Mouse (Mus musculus) testis, postnatal 10 days (tissue): Measurements from ENCODE around the gene Olfr582.

Experiments used
- DNase-seq: peaks from one replicate; pipeline ENCODE4 v3.0.0; 2021; ENCODE audit warnings: low spot score

The Olfr582 gene

DNA sequence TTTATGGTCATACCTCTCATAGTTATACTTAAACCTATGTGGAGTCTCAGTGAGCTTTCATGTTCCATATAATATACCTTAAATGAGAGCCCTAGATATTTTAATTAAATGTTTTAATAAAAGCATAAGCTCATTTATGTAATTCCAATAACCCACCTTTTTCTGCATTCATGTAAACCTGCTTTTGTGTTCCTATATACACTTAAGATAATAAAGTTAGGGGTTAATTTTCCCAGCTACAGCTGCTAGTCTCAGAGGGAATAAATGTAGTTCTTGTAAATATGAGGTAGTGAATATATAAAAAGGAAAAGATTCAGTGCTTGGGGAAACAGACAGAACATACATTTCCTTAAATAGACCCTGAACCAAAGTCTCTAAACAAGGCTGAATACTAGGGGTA lies at the start of gene Olfr582:
TSS of gene Olfr582 (plus strand) at position 301 of the 400 bp plus-strand sequence.
- no peak for DNase-seq

GRCm38 (mm10) chr7:102989224-102989623 lies 48.6 kb upstream of the Olfr582 start, which contains the start of gene Olfr578:
TSS of gene Olfr578 (minus strand) at chr7:102989324.
- DNase-seq = no peak

DNA sequence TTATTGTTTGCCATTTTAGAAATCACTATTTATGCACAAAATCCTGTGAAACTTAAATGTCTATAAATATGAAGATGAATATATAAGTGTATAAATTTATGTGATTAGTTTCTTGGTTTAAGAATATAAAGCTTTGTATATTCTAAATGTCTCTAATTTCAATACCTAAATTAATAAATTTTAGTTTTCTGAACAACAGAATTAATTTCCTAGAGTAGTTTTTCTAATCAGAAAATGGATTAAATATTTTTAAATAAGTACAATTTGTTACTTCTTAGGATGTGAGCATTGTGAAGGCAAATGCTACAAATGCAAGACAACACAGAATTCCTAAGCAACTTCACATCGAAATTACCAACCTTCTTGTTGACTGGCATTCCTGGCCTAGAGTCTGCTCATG lies 13.2 kb downstream of the Olfr582 start, which contains the start of gene Olfr583:
TSS of gene Olfr583 (plus strand) at position 301 of the 400 bp plus-strand sequence.
- DNase-seq = no peak

DNA sequence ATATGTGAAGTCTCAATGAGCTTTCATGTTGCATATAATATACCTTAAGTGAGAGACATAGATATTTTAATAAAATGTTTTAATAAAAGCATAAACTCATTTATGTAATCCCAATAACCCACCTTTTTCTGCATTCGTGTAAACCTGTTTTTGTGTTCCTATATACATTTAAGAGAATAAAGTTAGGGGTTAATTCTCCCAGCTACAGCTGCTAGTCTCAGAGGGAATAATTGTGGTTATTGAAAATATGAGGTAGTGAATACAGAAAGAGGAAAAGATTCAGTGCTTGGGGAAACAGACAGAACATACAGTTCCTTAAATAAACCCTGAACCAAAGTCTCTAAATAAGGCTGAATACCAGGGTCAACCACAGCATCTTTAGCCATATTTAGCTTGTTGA lies 43.8 kb downstream of the Olfr582 start, which contains the start of gene Olfr584:
TSS of gene Olfr584 (plus strand) at position 301 of the 400 bp plus-strand sequence.
- no peak for DNase-seq
